Mouse (Mus musculus) cerebellum, adult 18-20 months (tissue): ENCODE measurements around the gene Rtn3.

Experiments used
- DNase-seq, 2 experiments: peaks; one replicate each; pipeline ENCODE4 v3.0.0; 2021

Rtn3 gene

GRCm38 (mm10) chr19:7484076-7484475, 995 bp upstream of the Rtn3 start:
- peak in 1 of 2 experiments; percentile 34 for DNase-seq

GRCm38 (mm10) chr19:7483512-7483882, 416 bp upstream of the Rtn3 start:
- peak in 1 of 2 experiments; percentile 68 for DNase-seq

GRCm38 (mm10) chr19:7482266-7482598, 849 bp downstream of the Rtn3 start:
- no peak for DNase-seq

- peak; percentile 60 to 65 for DNase-seq
These were observed 1.4 kb downstream of the Rtn3 start for GRCm38 (mm10) chr19:7481541-7482265.

GRCm38 (mm10) chr19:7479751-7480248, 3.3 kb downstream of the Rtn3 start:
- no peak for DNase-seq

GRCm38 (mm10) chr19:7470643-7471042, 12.4 kb downstream of the Rtn3 start:
- no peak for DNase-seq

GRCm38 (mm10) chr19:7467915-7468314, 15.2 kb downstream of the Rtn3 start:
- DNase-seq: no peak

- no peak for DNase-seq
These were observed 23.7 kb downstream of the Rtn3 start for GRCm38 (mm10) chr19:7459370-7459769.

- no peak for DNase-seq
These were observed 24.2 kb downstream of the Rtn3 start for GRCm38 (mm10) chr19:7458901-7459300.

- no peak for DNase-seq
These were observed 26.3 kb downstream of the Rtn3 start for GRCm38 (mm10) chr19:7456803-7457202.

GRCm38 (mm10) chr19:7445596-7445995, 37.5 kb downstream of the Rtn3 start:
- DNase-seq: no peak

- no peak for DNase-seq
These were observed 38.0 kb downstream of the Rtn3 start for GRCm38 (mm10) chr19:7445105-7445504.

GRCm38 (mm10) chr19:7441493-7441892, 41.6 kb downstream of the Rtn3 start:
- peak; percentile 63 to 66 for DNase-seq

GRCm38 (mm10) chr19:7438295-7438694, 44.8 kb downstream of the Rtn3 start:
- DNase-seq: no peak

GRCm38 (mm10) chr19:7436061-7436970, 46.8 kb downstream of the Rtn3 start:
- DNase-seq: peak; percentile 59 to 61

- DNase-seq: no peak
These were observed 48.2 kb downstream of the Rtn3 start for GRCm38 (mm10) chr19:7434887-7435286.

- no peak for DNase-seq
These were observed 57.7 kb downstream of the Rtn3 start for GRCm38 (mm10) chr19:7425398-7425775.

GRCm38 (mm10) chr19:7424590-7425397, 58.3 kb downstream of the Rtn3 start:
- DNase-seq: no peak

- no peak for DNase-seq
These were observed 59.0 kb downstream of the Rtn3 start for GRCm38 (mm10) chr19:7424131-7424530.

GRCm38 (mm10) chr19:7423656-7424030, 59.4 kb downstream of the Rtn3 start:
- no peak for DNase-seq

- peak; percentile 55 to 83 for DNase-seq
These were observed 59.9 kb downstream of the Rtn3 start for GRCm38 (mm10) chr19:7423028-7423655.

- DNase-seq: no peak
These were observed 60.4 kb downstream of the Rtn3 start for GRCm38 (mm10) chr19:7422656-7423027.
